Mouse (Mus musculus) left cerebral cortex, postnatal 10 days (tissue): ENCODE measurements around the gene Bmp2k. TPM values are rescaled to one million over a fixed set of nuclear protein-coding genes. Genes with fewer than 3 reads are reported as not detected.

ENCODE experiments used
- DNase-seq, 2 experiments: peaks; one replicate each; pipeline ENCODE4 v3.0.0; 2021 to 2022; ENCODE audit warnings: low spot score in 2 of 2, mixed read lengths in 1 of 2; ENCODE audit errors: extremely low spot score in 1 of 2
- intact Hi-C: fragments of 180-260 bp; cut with DNase I; formaldehyde crosslinking; loops from one replicate; pipeline ENCODE4 v1.15.1; 2025
- total RNA-seq, 2 experiments: library from RNA; stranded (reverse); gene quantifications; 2 replicates each; pipeline ENCODE4 v1.2.3; 2021

Bmp2k gene
- total RNA-seq, 2 experiments from 2014 or later: 14.3 to 14.8 TPM

DNA sequence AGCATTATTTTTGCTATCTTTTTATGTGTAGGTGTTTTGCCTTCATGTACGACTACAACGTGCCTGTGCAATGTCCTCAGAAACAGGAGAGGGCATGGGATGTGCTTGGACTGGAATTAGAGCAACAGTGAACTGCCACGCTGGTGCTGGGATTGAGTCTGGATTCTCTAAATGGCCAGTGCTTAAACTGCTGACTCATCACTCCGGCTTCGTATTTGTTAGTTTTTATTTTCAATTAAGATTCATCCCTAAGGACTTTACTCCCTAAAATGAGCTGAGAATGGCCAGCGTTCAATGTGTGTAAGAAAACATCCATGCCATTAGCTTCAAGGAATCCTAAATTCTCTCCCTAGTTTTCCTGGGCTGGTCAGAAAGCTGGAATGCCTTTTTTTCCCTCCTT, 129.8 kb downstream of the Bmp2k start:
- no peak for DNase-seq
- intact Hi-C loops: loop anchor here (2.0 to 10.0 kb wide), 3 partner anchors 898 to 1202 kb away; partner anchors contain the start of gene Cfap299

DNA sequence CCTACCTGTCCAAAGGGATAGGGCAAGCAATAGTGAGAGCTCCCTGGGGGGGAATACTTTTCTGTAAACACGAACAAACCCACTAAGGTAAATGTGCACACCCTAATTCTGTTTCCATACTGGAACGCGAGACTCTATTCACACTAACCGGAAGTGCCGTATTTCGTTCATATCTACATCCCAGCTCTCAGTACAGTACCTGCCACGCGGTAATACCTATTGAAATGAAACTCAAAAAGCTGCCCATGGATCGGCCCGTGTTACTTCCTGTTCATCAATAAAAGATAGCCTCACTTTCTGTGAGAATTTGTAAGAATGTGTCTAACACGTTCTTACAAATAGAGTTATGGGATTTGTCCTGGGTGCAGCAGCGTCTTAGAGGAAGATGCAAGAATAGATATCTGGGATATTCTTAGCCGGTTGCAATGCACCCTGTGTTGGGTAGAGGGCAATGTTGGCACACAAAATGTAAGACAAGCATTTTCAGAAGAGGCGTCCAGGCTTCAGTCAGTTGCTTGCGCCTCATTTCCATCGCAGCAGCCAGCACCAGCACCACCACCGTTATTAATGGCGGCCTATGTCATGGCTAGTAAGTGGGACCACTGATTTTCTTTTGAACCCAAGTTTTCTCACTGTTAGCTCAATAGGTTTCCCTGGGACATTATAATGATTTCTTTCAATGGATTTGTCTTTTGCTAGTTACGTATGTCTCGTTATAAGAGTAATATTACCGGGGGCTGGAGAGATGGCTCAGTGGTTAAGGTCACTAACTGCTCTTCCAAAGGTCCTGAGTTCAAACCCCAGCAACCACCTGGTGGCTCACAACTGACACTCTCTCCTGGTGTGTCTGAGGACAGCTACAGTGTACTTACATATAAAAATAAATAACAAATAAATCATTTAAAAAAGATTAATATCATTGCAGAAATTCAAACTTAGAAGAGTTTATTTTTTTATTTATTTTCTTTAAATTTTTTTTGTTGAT, 131.0 kb downstream of the Bmp2k start:
- intact Hi-C loops: loop anchor here (10.0 kb wide), 1 partner anchor 896 kb away; no protein-coding TSS in a partner anchor
- DNase-seq: peak; percentile 51 to 71

DNA sequence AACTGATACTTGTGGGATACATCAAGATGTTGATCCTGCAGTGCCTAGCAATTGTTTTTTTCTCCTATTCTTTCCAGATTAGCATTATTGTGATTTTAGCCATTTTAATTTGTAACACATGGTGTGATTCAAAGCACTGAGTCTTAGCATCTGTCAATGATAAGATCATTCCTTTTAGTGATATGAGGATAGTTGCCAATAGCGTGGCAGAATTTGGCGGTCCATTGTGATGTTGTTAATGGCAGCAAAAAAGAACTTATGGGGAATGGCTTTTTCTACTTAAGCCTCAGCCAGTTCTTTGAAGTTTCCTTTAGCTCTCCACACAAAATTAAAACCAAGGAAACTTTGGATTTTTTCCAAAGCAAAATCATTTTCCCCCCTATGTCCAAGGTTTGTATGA, 132.1 kb downstream of the Bmp2k start:
- no peak for DNase-seq
- intact Hi-C loops: loop anchor here (10.0 kb wide), 1 partner anchor 895 kb away; no protein-coding TSS in a partner anchor

DNA sequence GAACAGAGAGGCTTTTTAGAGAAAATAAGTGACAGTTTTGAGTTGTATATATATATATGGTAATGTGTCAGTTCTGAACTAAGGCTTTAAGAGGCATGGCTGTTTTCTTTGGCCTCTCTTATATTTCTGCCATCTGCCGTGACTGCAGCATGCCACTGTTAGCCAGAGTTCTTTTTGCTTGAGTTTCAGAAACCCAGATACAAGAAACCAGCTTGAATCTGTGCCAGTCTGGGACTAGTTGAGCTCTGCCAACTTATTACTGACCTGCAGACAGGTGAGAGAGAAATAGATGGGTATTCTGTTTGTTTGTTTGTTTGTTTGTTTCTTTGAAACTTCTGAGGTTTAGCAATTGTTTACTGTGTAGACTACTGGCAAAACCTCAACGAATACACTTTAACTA, 137.8 kb downstream of the Bmp2k start:
- intact Hi-C loops: loop anchor here (10.0 kb wide), 1 partner anchor 429 kb away; no protein-coding TSS in a partner anchor
- DNase-seq: no peak

Other genes with a start within 250 kb of the Bmp2k start
- gene Anxa3, start 204.3 kb upstream of the Bmp2k start, total RNA-seq: 10 to 100 TPM; 19.7 to 22.1 TPM
- gene Paqr3, start 113.9 kb downstream of the Bmp2k start, total RNA-seq: 10 to 100 TPM; 28.6 to 29.7 TPM